Mouse (Mus musculus) lung, postnatal 14 days (tissue): ENCODE data around the gene Sema4g.

ENCODE experiments used
- DNase-seq: peaks from one replicate; pipeline ENCODE4 v3.0.0; 2021

The Sema4g gene

DNA sequence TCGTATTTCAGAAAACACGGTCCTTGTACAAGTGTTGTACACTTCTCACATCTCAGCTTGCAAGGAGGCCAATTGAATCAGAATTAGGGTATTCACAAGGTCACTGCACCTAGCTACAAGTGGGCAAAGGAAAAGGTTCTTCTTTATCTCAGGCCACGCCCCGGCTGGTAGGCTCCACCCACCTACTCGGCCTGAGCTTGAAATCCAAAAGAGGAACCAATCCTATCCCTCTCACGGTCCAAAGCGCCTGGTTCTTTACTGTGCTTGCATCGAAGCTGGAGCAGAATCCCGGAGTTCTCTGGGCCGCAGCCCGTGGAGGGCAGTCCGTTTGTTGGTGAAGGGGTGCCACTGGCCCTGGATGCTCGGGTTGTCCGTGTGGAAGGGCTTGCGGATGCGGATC lies 16.5 kb downstream of the Sema4g start, which contains the start of gene Twnk:
Twnk (plus strand) TSS at position 220 of the 400 bp plus-strand sequence.
- DNase-seq, result peak; percentile 62

DNA sequence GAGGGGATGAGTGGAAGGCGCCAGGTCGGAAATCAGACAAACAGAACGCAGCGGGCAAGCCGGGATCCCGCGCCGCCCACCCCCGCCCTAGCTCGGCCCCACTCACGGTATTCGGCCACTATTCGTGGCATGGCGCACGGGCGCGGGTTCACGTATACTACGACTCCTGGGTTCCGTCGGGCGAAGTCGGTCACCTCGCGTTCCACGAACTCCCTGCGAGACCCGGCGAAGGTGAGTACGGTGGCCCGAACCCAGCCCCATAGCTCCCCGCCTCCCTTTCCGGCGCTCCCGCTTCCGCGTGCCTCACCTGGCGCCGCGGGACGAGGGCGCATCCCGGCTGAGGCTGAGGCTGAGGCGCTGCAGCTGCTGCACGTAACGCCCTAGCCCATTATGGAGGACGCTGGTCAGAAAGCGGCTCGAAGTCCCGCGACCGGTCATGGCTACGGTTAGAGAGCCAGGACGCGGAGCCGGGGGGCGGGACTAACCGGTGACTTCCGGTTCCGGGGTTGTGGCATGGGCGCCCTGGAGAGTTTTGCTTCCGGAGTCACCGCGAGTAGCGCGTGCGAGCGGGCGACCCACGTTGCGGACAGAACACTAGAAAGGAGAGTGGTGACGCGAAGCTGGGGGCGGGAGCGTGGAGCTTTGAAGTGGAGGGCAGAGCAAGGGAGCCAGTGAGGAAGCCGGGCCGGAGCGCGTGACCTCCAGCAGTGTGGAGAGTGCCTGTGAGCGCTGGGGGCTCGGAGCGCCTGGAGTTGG lies 17.2 kb downstream of the Sema4g start, which contains the start of gene Mrpl43:
Mrpl43 (minus strand) TSS at position 486 of the 756 bp plus-strand sequence.
- DNase-seq, result peak; percentile 98

DNA sequence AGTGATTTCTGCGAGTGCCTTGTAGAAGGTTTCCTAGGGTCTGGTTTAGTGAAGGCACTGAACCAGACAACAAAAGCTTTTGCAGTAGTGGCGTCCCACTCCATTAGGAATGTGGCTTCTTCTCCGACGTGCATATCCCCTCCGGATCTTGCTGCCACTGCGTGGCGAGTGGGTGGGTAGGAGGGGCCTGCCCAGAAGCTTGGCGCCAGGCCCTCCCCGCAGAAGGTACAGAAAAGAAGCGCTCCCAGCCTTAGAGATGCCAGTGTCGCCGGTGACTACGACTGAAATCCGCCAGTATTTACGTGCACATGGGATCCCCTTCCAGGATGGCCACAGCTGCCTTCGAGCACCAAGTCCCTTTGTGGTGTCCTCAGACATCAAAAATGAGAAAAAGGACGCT lies 18.1 kb downstream of the Sema4g start:
- DNase-seq, result no peak

DNA sequence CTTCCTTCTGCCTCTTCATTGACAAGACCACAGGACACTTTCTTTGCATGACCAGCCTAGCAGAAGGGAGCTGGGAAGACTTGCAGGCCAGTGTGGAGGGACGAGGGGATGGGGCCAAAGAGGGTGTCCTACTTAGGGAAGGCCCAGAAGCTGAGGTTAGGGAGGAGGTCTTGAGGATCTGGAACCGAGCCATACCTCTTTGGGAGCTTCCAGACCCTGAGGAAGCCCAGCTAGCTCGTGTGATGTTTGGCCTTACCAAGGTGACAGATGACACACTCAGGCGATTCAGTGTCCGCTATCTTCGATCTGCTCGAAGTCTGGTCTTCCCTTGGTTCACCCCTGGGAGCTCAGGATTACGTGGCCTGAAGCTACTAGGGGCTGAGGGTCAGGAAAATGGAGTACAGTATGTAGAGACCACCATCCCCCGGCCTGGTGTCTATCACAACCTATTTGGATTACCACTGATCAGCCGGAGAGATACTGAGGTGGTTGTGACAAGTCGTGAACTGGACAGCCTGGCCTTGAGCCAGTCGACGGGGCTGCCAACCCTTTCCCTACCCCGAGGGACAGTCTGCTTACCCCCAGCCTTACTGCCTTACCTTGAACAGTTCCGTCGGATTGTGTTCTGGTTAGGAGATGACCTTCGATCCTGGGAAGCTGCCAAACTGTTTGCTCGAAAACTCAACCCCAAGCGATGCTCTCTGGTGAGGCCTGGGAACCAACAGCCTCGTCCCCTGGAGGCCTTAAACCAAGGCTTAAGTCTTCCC lies 18.7 kb downstream of the Sema4g start:
- DNase-seq, result no peak

DNA sequence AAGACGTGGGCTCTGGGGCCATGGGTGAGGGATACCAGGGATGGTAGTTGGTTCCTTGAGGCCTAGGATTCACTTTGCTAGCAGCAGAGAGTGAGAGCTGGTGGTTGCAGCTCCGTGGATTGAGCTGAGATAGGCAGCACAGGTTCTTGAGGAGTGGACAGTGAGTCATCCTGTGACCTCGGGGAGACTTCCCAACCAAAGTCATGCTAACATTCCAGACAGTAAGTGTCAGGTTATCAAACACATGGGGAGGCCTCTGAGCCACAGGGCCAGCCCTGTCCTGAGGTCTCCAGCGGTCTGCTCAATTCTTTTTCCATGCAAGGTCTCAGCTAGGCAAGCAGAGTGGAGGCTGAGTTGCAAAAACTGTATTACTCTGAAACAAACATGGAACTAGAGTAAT lies 21.7 kb downstream of the Sema4g start:
- no peak for DNase-seq

DNA sequence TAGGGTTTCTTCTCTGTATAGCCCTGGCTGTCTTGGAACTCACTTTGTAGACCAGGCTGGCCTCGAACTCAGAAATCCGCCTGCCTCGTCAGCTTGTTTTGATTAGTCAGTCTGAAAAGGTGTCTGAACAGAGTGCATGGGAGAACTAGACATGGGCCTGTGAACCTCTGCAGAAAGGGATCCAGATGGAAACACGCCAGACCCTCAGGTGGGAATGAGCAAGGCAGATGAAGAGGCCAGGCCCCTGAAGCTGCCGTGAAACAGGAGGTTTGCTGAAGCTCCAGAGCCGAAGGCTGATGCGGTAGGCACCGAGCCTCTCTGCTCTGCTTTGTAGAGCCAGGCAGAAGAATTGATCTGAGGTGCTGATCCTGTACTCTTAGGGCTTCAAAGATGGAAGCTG lies 23.3 kb downstream of the Sema4g start:
- DNase-seq, result no peak

DNA sequence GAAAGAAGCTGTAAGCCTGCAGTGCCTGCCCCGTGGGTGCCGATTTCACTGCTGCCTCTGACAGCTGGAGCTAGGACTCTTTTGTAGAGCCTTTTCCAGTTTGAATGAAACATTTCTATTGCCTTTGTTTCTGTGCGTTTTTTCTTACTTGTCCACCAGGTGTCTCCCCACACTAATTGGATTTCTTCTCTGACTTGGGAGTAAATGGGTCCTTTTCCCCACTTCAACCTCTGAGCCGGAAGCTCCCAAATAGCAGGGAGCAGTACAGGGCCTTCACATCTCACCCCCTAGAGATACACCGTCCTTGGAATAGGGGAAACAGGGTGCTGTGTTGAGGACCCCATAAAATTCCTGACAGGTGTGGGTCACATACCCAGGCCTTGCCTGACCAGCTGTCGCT lies 23.7 kb downstream of the Sema4g start:
- DNase-seq, result peak; percentile 42

DNA sequence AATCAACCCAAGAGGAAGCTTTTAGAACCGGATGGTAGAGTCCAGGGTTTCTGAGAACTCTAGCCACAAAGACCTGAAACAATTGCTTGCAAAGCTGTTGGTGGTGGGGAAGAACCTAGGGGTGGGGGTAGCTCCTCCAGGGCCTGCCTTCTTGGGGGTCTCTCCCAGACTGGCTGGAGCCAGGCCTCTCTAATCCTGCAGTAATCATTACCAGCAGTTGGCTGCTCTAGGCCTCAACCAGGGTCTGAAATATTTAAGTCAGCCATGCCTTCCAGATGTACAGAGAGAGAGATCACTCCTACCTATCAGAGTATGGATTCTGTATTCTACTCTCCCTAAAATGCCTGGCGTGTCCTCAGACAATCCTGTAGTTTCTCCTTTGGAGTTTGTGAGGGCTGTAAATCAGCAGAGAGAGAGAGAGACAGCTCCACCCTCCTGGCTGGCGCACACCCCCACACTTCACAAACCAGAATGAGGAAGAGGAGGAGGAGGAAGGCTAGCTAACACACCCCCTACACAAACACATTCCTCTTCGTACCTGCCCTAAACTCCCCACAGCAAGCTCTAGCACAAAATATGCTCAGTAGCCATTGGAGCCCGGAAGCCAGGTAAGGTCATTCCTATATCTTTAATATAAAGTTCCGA lies 24.8 kb downstream of the Sema4g start:
- no peak for DNase-seq

DNA sequence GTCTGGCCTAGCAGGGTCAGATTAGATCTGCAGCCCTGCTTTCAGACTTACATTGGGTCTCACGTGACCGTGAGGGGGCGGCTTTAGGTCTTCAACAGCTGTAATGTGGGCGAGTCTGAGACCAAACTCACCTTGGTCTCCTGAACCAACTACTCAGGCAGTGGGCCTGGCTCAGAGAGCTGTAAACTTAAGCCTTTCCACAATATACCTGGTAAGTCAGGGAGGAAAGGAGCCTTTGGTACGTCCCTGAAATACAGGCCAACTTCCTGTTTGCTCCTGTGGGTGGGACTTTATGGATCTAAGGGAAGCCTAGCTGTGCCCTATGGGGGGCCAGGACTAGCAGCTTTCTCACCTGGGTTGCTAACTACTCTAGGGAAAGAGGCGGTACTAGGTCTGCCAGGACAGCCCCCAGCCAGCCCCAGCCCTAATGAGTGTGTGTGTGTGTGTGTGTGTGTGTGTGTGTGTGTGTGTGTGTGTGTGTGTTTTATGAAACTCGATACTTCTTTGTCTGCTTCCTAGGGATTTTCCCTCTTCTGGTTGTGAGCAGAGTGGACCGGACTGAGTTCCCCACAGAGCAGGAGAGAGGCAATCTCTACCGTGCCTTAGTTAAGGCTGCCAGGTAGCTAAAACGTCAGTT lies 25.6 kb downstream of the Sema4g start, which contains the start of gene Lzts2:
Lzts2 (plus strand) TSS at position 80 of the 637 bp plus-strand sequence.
- no peak for DNase-seq

DNA sequence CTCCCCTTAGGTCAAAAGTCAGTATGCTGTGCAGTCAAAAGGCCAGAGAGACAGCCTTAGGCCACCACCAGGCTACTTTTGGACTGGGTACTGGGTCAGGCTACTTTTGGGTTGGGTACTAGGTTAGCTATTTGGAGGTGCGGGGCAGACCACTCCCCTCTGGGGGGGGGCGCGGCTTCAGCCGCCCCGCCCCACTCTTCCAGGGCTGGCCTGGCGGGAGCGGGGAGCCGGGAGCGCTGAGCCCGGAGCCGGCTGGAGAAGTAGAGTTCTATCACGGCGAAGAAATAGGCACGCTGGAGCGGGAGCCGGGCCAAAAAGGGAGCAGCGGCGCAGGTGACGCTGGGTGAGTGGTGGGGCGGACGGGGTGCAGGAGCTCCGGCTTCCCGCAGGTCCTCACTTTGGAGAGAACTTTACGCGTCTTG lies 26.1 kb downstream of the Sema4g start:
- DNase-seq, result peak; percentile 75

DNA sequence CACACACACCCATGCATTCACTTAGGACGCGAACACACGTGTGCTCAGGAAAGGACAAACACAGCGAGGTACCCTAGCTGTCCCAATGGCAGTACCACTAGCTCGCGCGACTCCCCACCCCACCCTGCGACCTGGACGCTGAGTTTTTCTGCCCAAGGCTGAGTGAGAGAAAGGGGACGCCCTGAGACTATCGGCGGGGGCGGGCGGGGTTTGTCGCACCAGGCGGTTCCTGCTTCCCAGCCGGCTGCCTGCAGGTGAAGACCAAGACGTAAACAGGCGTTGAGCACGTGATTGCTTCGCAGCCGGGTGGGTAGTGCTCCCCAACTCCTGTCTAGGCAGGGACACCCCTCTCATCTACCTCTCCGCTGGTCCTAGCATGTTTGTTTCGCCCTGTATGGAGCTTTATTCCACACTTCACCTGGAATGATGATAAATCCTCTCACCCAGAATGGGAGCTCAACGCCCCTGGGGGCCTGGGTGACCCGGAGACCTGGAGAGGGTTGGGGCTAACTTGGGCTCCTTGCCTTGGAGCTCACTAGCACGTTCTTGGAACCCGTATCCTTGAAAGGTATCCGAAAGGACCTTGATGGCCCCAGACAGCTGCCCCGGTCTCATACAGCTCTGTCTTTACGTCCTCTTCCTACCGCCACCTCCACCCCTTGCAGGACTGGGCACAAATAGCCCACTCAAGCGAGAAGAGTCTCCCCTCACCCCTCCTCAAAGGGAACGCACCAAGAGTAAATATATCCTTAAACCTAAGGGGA lies 26.8 kb downstream of the Sema4g start:
- DNase-seq, result peak; percentile 71

DNA sequence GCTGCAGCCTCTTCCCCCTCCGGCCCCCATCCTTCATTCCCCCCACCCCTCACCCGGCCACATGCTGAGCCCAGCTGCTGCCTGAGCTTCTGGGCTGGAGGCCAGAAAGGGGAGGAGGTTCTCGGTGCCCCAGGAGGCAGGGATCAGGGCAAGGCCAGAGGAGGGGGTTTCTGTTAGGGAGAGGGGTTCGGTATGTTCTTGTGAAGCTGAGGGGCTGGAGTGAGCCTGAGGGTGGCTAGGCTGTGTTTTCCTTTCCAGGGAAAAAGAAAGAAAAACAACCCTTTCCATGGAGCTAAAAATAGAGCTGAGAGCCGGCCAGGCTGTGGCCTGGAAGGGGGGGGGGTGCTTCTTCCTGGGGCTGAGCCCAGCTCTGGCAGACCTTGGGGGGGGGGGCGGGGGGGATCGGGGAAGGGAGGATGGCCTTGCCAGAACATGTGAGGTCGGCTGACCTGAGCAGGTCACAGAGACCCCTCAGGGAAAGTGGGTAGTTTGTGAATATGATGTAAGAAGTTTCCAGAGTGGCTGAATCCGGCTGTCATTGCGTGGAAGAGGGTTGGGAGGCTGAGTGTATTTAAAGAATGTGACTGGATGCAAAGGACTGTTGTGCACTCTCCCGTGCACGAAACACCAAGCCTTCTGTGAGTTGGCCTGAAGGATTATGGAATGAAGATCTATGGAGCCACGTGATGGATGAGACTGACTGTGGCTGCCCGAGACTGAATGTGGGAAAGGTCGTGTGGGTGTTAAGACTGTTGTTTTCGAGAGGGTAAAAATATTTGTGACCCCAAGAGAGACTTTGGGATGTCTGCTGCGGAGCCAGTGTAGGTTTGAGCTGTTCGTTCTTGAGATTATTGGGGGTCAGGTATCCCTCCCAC lies 27.7 kb downstream of the Sema4g start:
- DNase-seq, result peak; percentile 85

DNA sequence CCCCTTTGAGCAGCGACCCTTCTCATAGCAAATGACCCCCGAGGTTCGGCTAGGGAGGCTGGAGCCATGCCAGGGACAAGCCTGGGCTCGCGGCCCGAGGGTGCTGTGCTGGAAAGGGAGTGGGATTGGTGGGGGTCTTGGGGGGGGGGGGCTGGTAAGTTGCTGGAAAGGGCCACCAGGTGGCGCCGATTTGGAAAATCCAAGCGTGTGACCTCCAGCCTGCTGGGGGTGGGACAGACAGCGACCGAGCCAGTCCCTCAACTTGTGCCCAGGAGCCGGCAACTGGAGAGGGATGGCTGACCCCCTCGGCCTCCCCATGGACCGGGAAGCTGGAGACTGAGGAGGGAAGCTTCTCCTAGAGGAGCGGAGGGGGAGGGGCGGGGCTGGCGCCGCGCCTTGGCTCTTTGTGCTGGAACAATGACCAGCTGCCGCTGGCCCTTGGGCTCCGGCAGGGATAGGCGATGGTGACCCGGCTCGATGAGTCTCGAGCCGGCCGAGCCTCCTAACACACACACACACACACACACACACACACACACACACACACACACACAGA lies 28.4 kb downstream of the Sema4g start:
- peak; percentile 88 for DNase-seq

DNA sequence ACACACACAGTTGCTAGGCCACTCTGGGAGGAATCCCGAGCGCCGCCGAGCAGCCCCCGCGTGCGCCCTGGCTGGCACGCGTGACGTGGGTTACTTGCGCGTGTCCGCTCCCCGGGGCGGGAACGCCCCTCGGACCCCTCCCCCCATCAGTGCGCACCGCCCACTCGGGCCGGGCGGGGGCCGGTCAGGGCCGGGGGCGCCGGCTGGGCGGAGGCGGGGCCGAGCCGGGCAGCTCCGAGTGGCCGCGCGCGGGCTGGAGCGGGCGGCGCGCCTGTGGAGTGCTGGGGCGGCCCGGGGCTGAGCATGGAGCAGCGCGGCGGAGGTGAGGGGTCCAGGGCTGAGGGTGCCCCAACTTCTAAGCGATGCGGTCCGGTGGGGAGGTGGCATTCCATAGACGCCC lies 29.0 kb downstream of the Sema4g start:
- peak; percentile 90 for DNase-seq

DNA sequence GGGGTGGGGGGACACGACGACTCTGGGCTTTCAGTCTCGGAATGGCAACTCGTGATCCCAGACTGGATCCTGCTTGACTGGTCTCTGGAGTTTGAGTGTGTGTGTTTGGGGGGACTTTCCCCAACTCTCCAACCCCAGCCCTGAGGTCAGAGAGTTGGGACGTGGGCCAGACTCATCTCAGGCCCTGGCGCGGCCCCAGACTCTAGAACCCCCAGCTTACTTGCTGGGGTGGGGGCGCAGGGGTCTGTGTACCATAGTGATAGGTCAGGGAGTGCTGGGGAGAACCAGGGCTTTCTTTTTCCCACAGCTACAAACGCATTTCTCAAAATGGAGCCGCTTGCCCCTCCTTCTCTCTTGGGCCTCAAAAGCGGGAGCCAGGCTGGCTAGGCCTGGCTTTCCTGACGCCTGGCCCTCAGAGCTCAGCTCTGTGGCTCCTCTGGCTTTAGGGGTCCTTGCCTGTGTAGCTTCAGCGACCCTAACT lies 29.5 kb downstream of the Sema4g start:
- peak; percentile 34 for DNase-seq

DNA sequence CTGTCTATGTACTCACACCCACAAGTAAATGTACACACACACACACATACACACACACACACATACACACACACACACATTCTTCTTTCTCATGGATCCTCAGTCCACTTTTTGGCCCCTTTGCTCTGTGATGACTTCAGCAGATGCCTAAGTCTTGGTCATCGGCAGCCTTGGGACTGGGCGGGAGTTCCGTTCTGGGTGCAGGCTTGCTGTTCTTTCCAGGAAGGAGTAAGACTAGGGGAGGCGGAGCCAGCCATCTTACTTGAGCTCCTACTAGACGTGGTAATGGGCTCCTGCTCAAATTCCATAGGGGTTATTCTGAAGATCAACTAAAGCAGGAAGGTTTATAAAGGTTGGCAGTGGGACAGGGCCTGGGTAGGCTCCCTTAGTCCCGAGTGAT lies 31.4 kb downstream of the Sema4g start:
- peak; percentile 56 for DNase-seq

DNA sequence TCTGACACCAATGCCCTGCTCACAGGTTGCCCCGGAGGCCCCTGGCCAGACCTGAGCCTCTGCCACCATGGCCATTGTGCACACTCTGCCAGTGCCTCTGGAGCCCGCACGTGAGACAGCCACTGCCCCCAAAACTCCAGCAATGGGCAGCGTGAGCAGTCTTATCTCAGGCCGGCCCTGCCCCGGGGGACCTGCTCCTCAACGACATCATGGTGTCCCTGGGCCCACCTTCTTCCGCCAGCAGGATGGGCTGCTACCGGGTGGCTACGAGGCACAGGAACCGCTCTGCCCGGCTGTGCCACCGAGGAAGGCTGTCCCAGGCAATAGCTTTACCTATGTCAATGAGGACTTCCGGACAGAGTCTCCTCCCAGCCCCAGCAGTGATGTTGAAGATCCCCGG lies 32.5 kb downstream of the Sema4g start:
- no peak for DNase-seq

DNA sequence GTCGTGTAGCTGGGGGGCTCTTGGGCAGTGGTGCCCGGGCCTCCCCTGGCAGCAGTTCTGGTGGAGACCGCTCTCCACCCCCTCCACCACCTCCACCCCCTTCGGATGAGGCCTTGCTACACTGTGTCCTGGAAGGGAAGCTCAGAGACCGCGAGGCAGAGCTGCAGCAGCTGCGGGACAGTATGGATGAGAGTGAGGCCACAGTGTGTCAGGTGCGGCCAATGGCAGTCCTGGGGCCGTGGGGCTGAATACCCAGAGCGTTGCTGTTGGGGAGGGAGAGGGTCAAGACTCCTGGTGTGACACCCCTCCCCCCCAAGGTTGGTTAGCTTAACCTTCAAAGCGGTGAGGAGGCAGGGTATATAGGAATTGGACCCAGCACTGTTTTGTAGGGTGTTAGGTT lies 35.1 kb downstream of the Sema4g start:
- no peak for DNase-seq

DNA sequence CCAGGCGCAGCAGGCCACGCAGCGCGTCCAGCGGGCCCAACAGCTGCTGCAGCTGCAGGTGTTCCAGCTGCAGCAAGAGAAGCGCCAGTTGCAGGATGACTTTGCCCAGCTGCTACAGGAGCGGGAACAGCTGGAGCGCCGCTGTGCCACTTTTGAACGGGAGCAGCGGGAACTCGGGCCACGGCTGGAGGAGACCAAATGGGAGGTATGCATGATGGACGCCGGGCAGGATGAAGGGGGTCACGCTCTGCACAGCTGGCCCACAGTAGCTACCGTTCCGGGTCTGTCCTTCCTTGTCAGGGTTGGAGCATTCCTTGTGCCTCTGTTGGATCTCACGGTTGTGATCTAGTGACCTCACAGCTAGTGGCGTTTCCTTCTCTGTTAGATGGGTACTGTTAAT lies 35.9 kb downstream of the Sema4g start:
- DNase-seq, result no peak

DNA sequence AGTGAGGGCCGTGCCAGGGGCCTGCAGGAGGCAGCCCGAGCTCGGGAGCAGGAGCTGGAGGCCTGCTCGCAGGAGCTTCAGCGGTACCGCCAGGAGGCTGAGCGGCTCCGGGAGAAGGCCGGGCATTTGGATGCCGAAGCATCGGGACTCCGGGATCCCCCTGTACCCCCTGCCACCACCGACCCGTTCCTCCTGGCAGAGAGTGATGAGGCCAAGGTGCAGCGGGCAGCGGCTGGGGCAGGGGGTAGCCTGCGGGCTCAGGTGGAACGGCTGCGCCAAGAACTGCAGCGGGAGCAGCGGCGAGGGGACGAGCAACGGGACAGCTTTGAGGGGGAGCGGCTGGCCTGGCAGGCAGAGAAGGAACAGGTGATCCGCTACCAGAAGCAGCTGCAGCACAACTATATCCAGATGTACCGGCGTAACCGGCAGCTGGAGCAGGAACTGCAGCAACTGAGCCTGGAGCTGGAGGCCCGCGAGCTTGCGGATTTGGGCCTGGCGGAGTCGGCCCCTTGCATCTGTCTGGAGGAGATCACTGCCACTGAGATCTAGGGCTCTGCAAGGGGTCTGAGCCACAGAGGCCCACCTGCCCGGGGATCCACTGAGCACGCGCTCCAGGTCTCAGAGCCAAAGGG lies 37.2 kb downstream of the Sema4g start:
- no peak for DNase-seq
